Mouse (Mus musculus) megakaryocyte-erythroid progenitor cell, adult 5-6 weeks (primary cell): Measurements from ENCODE around the gene Gpr31b. TPM values are rescaled to one million over a fixed set of nuclear protein-coding genes. Genes with fewer than 3 reads are reported as not detected.

Experiments
- total RNA-seq, 2 experiments: library from RNA; stranded (forward) in 1 of 2; stranded (reverse) in 1 of 2; fragments of 200-1000, 215-1000 nt in 1 of 2; fragments of >200 nt in 1 of 2; fragmentation: Nextera tagmentation in 1 of 2; gene quantifications; 2 replicates each; pipeline ENCODE4 v1.2.3; 2014 to 2017

The Gpr31b gene
- total RNA-seq, 2 experiments from 2014 or later = not detected

Other genes starting within 250 kb of the Gpr31b start
- gene Mas1, start 184.2 kb downstream of the Gpr31b start, total RNA-seq (2014; fragmentation: Nextera tagmentation) = not detected in 2 replicates
- gene Mas1, start 184.2 kb downstream of the Gpr31b start, total RNA-seq (2017) = not detected in 2 replicates
- not detected in 2 replicates for gene Mrgprh, start 176.3 kb downstream of the Gpr31b start, total RNA-seq (2014; fragmentation: Nextera tagmentation)
- not detected in 2 replicates for gene Mrgprh, start 176.3 kb downstream of the Gpr31b start, total RNA-seq (2017)
- 12.4 TPM in 1 of 2 replicates, not detected in the other for gene Pnldc1, start 142.1 kb downstream of the Gpr31b start, total RNA-seq (2014; fragmentation: Nextera tagmentation)
- gene Pnldc1, start 142.1 kb downstream of the Gpr31b start, total RNA-seq (2017) = 0.15 TPM in 1 of 2 replicates, not detected in the other
- 481 and 497 TPM in 2 replicates for gene Tcp1, start 136.6 kb downstream of the Gpr31b start, total RNA-seq (2014; fragmentation: Nextera tagmentation)
- gene Tcp1, start 136.6 kb downstream of the Gpr31b start, total RNA-seq (2017) = 1,112 and 1,392 TPM in 2 replicates
- gene Mrpl18, start 136.0 kb downstream of the Gpr31b start, total RNA-seq (2014; fragmentation: Nextera tagmentation) = 165 and 221 TPM in 2 replicates
- gene Mrpl18, start 136.0 kb downstream of the Gpr31b start, total RNA-seq (2017) = 214 and 219 TPM in 2 replicates
- 0.33 TPM in 1 of 2 replicates, not detected in the other for gene Acat3, start 111.7 kb downstream of the Gpr31b start, total RNA-seq (2014; fragmentation: Nextera tagmentation)
- 0.80 and 1.3 TPM in 2 replicates for gene Acat3, start 111.7 kb downstream of the Gpr31b start, total RNA-seq (2017)
- 14.9 and 28.9 TPM in 2 replicates for gene Acat2, start 91.5 kb downstream of the Gpr31b start, total RNA-seq (2014; fragmentation: Nextera tagmentation)
- 19.2 and 20.2 TPM in 2 replicates for gene Acat2, start 91.5 kb downstream of the Gpr31b start, total RNA-seq (2017)
- gene Wtap, start 58.1 kb downstream of the Gpr31b start, total RNA-seq (2014; fragmentation: Nextera tagmentation) = 75.6 and 80.8 TPM in 2 replicates
- gene Wtap, start 58.1 kb downstream of the Gpr31b start, total RNA-seq (2017) = 367 and 387 TPM in 2 replicates
- 86.0 and 94.0 TPM in 2 replicates for gene Sod2, start 45.5 kb downstream of the Gpr31b start, total RNA-seq (2014; fragmentation: Nextera tagmentation)
- 95.3 and 124 TPM in 2 replicates for gene Sod2, start 45.5 kb downstream of the Gpr31b start, total RNA-seq (2017)
- not detected in 2 replicates for gene Tcp10b, start 8.8 kb upstream of the Gpr31b start, total RNA-seq (2014; fragmentation: Nextera tagmentation)
- 0.23 TPM in 1 of 2 replicates, not detected in the other for gene Tcp10b, start 8.8 kb upstream of the Gpr31b start, total RNA-seq (2017)
- not detected in 2 replicates for gene Unc93a, start 79.5 kb upstream of the Gpr31b start, total RNA-seq (2014; fragmentation: Nextera tagmentation)
- 0.33 TPM in 1 of 2 replicates, not detected in the other for gene Unc93a, start 79.5 kb upstream of the Gpr31b start, total RNA-seq (2017)
- gene Smok2a, start 168.9 kb upstream of the Gpr31b start, total RNA-seq (2014; fragmentation: Nextera tagmentation) = not detected in 2 replicates
- gene Smok2a, start 168.9 kb upstream of the Gpr31b start, total RNA-seq (2017) = not detected in 2 replicates
- not detected in 2 replicates for gene Smok2b, start 178.0 kb upstream of the Gpr31b start, total RNA-seq (2014; fragmentation: Nextera tagmentation)
- gene Smok2b, start 178.0 kb upstream of the Gpr31b start, total RNA-seq (2017) = not detected in 2 replicates